Mouse (Mus musculus): ENCODE results near the gene Bmt2. TPM values are rescaled to one million over a fixed set of nuclear protein-coding genes. Genes with fewer than 3 reads are reported as not detected.

Bmt2 gene
- total RNA-seq, 2 experiments from 2014 or later, result 7.4 to 8.8 TPM

Other genes starting within 250 kb of the Bmt2 start
- gene Tmem168, start 69.9 kb downstream of the Bmt2 start, total RNA-seq (2021), result 1 to 10 TPM; 6.9 to 7.8 TPM
- gene Gpr85, start 162.0 kb upstream of the Bmt2 start, total RNA-seq (2021), result not detected
- 10 to 100 TPM; 23.3 to 29.1 TPM for gene 2610001J05Rik, start 193.6 kb upstream of the Bmt2 start, total RNA-seq (2021)

Measured in gastrocnemius, postnatal 36 days (tissue).